Mouse (Mus musculus) bone marrow, adult 2 months (tissue): ENCODE results near the gene Thap8.

ENCODE experiments used
- CTCF ChIP-seq: fragments of 200-500 bp; IDR thresholded peaks from 2 replicates; pipeline ENCODE4 v1.5.1; 2011; ENCODE audit warnings: low read length, control low read depth; ENCODE audit not compliant: control insufficient read depth, insufficient read depth
- POLR2A ChIP-seq: fragments of 200-500 bp; IDR thresholded peaks from 2 replicates; pipeline ENCODE4 v1.6.1; 2011; ENCODE audit warnings: low read depth, mild to moderate bottlenecking, control low read depth, low read length, borderline replicate concordance; ENCODE audit not compliant: control insufficient read depth

GRCm38 (mm10) chr7:30265531-30265930 lies 14.4 kb upstream of the Thap8 start:
- no peak for TF ChIP-seq CTCF
- TF ChIP-seq POLR2A, result no peak
